ENCODE assay signal across 9 mouse cellular contexts in the genomic region with DNA sequence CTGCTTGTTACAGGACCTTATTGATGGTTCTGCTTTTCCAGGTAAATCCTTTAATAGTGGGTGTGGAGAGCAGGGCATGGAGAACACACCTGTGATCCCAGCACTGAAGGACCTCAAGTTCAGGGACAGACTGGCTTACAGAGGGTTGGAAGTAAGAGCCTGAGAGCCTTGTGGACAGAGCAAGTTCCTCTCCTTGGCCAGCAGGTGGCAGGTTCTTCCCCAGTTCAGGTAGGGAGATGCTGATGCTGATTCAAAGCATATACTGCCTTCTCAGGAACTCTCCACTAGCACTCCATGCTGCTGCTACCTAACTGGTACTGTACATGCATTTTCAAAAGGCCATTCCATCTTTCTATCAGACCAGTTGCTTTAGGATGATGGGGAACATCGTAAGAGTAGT. TPM values are rescaled to one million over a fixed set of nuclear protein-coding genes. Genes with fewer than 3 reads are reported as not detected.
DNase-seq lines count a peak whose midpoint lies in the region.
"Had no signal": no experiment of that assay in that cellular context is flagged by ENCODE, and none has a peak within 500 bp of the region (broad histone marks: within the 10 kb centered on the region; RNA-seq: fewer than 3 reads in every experiment).

No protein-coding gene starts in this region.

- intact Hi-C loops in left cerebral cortex, postnatal 36 days (cut with DNase I) = no loop called here

- DNase-seq in heart, adult 18-20 months = peak; percentile 3 to 23
- DNase-seq in heart, adult 9 months (ENCODE audit: low spot score in 2 of 2) = no peak
- DNase-seq in urinary bladder, postnatal 25 days (ENCODE audit: low spot score) = peak; percentile 40
- no peak for DNase-seq in urinary bladder, postnatal 4 days (ENCODE audit: low spot score in 2 of 2)
- DNase-seq in embryo, embryonic 11.5 days (ENCODE audit: low read depth, low spot score) = peak; percentile 5
- peak; percentile 7 to 13 for DNase-seq in left cerebral cortex, postnatal 36 days (ENCODE audit: low spot score in 2 of 2)
- DNase-seq in right cerebral cortex, postnatal 10 days (ENCODE audit: low spot score in 2 of 2) = peak; percentile 20 to 47
- no peak for DNase-seq in ovary, postnatal 14 days (ENCODE audit: low spot score)

RNA-seq across cellular contexts. Expression of a gene that starts 20.5 kb away (rescaled TPM):
- not detected for total RNA-seq in heart, adult 18-20 months (2021)
- not detected for total RNA-seq in left cerebral cortex, postnatal 36 days (2021)
- total RNA-seq: left cerebral cortex, postnatal 14 days had no signal

RNA-seq across cellular contexts. Expression of a gene that starts 40.7 kb away (rescaled TPM):
- not detected for total RNA-seq in heart, adult 18-20 months (2021)
- not detected for total RNA-seq in left cerebral cortex, postnatal 36 days (2021)
- total RNA-seq: left cerebral cortex, postnatal 14 days had no signal

Comparison
In these comparisons a context has a peak if more than half of its experiments do, and no peak if none do; other contexts are left out.
1. DNase-seq: peak in heart, adult 18-20 months (2 of 2), urinary bladder, postnatal 25 days (single experiment), embryo, embryonic 11.5 days (single experiment), left cerebral cortex, postnatal 36 days (2 of 2) and right cerebral cortex, postnatal 10 days (2 of 2); none in heart, adult 9 months (0 of 2), urinary bladder, postnatal 4 days (0 of 2) and ovary, postnatal 14 days (single experiment).